Mouse (Mus musculus): ENCODE results near the gene Stard7. TPM values are rescaled to one million over a fixed set of nuclear protein-coding genes. Genes with fewer than 3 reads are reported as not detected.
"Not testable (repeated sequence)": the region's sequence is repeated elsewhere in the genome, so short reads cannot be mapped to it uniquely, and the experiment has no call there.

The Stard7 gene
- polyA plus RNA-seq, 1 experiment from 2014 or later: 83.5 TPM

- Histone ChIP-seq H3K4me3 (replicated peaks) (no peak overlapping the region), H3K27me3 (no peaks in the 10 kb centered on the region), H3K27ac (no peak overlapping the region), H3K4me1 (replicated peaks) (peaks cover 13% of the 10 kb centered on the region), H3K9me3 (no peaks in the 10 kb centered on the region), H3K36me3 (peaks cover 45% of the 10 kb centered on the region), H3K4me2 (replicated peaks) (no peak overlapping the region), H3K9ac (replicated peaks) (no peak overlapping the region)
- WGBS: 91% methylated on average over 3 of the region's 3 CpGs
- ATAC-seq: no peak
These were observed 15.3 kb upstream of the Stard7 start for GRCm38 (mm10) chr2:127254604-127255134.

GRCm38 (mm10) chr2:127255294-127255693, 14.7 kb upstream of the Stard7 start:
- WGBS: 91% methylated on average over 6 of the region's 6 CpGs
- no peaks in the 10 kb centered on the region for H3K27me3 ChIP-seq
- no peak overlapping the region for H3K4me3 ChIP-seq (replicated peaks)
- H3K9me3 ChIP-seq: no peaks in the 10 kb centered on the region
- peaks cover 51% of the 10 kb centered on the region for H3K36me3 ChIP-seq
- H3K4me1 ChIP-seq (replicated peaks): peaks cover 7% of the 10 kb centered on the region
- no peak for ATAC-seq
- H3K9ac ChIP-seq (replicated peaks): no peak overlapping the region
- H3K4me2 ChIP-seq (replicated peaks): no peak overlapping the region
- no peak overlapping the region for H3K27ac ChIP-seq

DNA sequence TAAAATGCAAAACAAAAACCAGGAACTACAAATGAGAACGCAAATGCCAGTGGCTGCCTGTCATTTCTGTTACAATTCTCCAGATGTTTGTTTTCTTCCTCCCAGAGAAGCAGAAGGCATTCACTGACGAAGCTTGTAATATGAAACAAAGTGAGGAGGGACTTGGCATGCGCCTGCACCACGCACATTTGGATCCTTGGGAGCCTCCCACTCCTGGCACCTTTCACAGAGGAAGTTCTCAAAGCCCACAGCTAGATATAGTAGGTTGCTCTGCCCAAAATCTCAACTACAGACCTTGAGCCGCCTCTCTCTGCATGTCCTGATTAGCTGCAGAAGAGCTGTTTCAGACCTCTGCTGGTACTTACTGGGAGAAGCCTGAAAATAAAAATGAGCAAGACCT, 10.7 kb upstream of the Stard7 start:
- no peak for ATAC-seq
- Histone ChIP-seq H3K9me3 (no peaks in the 10 kb centered on the region), H3K4me3 (replicated peaks) (no peak overlapping the region), H3K4me1 (replicated peaks) (no peaks in the 10 kb centered on the region), H3K27ac (no peak overlapping the region), H3K9ac (replicated peaks) (no peak overlapping the region), H3K36me3 (peaks cover 47% of the 10 kb centered on the region), H3K27me3 (no peaks in the 10 kb centered on the region), H3K4me2 (replicated peaks) (no peak overlapping the region)
- 95% methylated on average over 5 of the region's 5 CpGs for WGBS

GRCm38 (mm10) chr2:127262480-127262879, 7.5 kb upstream of the Stard7 start:
- Histone ChIP-seq H3K27ac (no peak overlapping the region), H3K4me2 (replicated peaks) (no peak overlapping the region), H3K4me1 (replicated peaks) (no peaks in the 10 kb centered on the region), H3K36me3 (peaks cover 29% of the 10 kb centered on the region), H3K9me3 (no peaks in the 10 kb centered on the region), H3K9ac (replicated peaks) (no peak overlapping the region), H3K4me3 (replicated peaks) (no peak overlapping the region), H3K27me3 (no peaks in the 10 kb centered on the region)
- no peak for ATAC-seq

DNA sequence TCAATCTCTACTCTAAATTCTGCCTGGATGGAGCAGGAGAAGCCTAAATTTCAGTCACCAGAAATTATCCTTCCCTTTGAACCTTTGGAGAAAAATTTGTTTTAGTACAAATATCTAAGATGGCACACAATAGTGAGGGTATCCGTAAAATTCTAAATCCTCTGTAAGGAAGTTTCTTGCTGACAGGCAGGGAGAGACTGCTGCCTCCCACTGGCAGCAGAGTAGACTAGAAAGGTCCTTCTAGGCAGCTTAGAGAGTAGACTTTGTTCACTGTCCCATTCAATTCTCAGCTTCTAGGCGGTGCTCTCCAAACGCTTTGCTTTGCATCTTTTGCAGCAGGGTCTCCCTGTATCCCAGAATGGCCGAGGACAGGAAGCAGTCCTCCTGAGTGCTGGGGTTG, 2.2 kb upstream of the Stard7 start:
- Histone ChIP-seq H3K9me3 (no peaks in the 10 kb centered on the region), H3K4me3 (replicated peaks) (no peak overlapping the region), H3K36me3 (no peaks in the 10 kb centered on the region), H3K27me3 (no peaks in the 10 kb centered on the region), H3K4me1 (replicated peaks) (peaks cover 17% of the 10 kb centered on the region), H3K27ac (no peak overlapping the region), H3K4me2 (replicated peaks) (no peak overlapping the region), H3K9ac (replicated peaks) (no peak overlapping the region)
- ATAC-seq: no peak
- 35% methylated on average over 4 of the region's 4 CpGs for WGBS

GRCm38 (mm10) chr2:127270300-127271041, 453 bp downstream of the Stard7 start:
- H3K4me1 ChIP-seq (replicated peaks): peaks cover 34% of the 10 kb centered on the region
- peak overlapping the region; percentile 98 for H3K4me3 ChIP-seq (replicated peaks)
- H3K27me3 ChIP-seq: no peaks in the 10 kb centered on the region
- peak overlapping the region; percentile 93 for H3K27ac ChIP-seq
- no peaks in the 10 kb centered on the region for H3K9me3 ChIP-seq
- peak overlapping the region; percentile 80 for H3K4me2 ChIP-seq (replicated peaks)
- peak; percentile 95 for ATAC-seq
- H3K9ac ChIP-seq (replicated peaks): peak overlapping the region; percentile 91
- under 1% methylated on average over 69 of the region's 75 CpGs for WGBS
- H3K36me3 ChIP-seq: no peaks in the 10 kb centered on the region

GRCm38 (mm10) chr2:127271042-127271515, 1.1 kb downstream of the Stard7 start:
- H3K27me3 ChIP-seq: no peaks in the 10 kb centered on the region
- WGBS: 10% methylated on average over 8 of the region's 8 CpGs
- peak overlapping the region; percentile 98 for H3K4me3 ChIP-seq (replicated peaks)
- no peaks in the 10 kb centered on the region for H3K36me3 ChIP-seq
- peak overlapping the region; percentile 93 for H3K27ac ChIP-seq
- peak overlapping the region; percentile 91 for H3K9ac ChIP-seq (replicated peaks)
- H3K4me1 ChIP-seq (replicated peaks): peaks cover 38% of the 10 kb centered on the region
- no peak for ATAC-seq
- H3K4me2 ChIP-seq (replicated peaks): peak overlapping the region; percentile 80
- no peaks in the 10 kb centered on the region for H3K9me3 ChIP-seq

- Histone ChIP-seq H3K4me2 (replicated peaks) (peak overlapping the region; percentile 80; the same call in 1 of the 2 replicates), H3K4me1 (replicated peaks) (peaks cover 38% of the 10 kb centered on the region), H3K4me3 (replicated peaks) (0 out of 2 replicates have a peak overlapping the region, but pooled peaks have one; percentile 98)
- not testable (repeated sequence) for ATAC-seq; H3K27me3 ChIP-seq; H3K36me3 ChIP-seq; H3K9me3 ChIP-seq; H3K27ac ChIP-seq; H3K9ac ChIP-seq (replicated peaks)
- 95% methylated on average over 4 of the region's 4 CpGs for WGBS
These were observed 2.0 kb downstream of the Stard7 start for GRCm38 (mm10) chr2:127272049-127272448.

- H3K27me3 ChIP-seq: no peaks in the 10 kb centered on the region
- no peak overlapping the region for H3K4me3 ChIP-seq (replicated peaks)
- WGBS: 96% methylated on average over 3 of the region's 3 CpGs
- no peaks in the 10 kb centered on the region for H3K36me3 ChIP-seq
- peaks cover 38% of the 10 kb centered on the region for H3K4me1 ChIP-seq (replicated peaks)
- H3K9ac ChIP-seq (replicated peaks): no peak overlapping the region
- no peaks in the 10 kb centered on the region for H3K9me3 ChIP-seq
- no peak overlapping the region for H3K27ac ChIP-seq
- 0 out of 2 replicates have a peak overlapping the region, but pooled peaks have one; percentile 3 for H3K4me2 ChIP-seq (replicated peaks)
- ATAC-seq: no peak
These were observed 2.8 kb downstream of the Stard7 start for GRCm38 (mm10) chr2:127272806-127273205.

GRCm38 (mm10) chr2:127274590-127274989, 4.6 kb downstream of the Stard7 start:
- Histone ChIP-seq H3K4me2 (replicated peaks) (no peak overlapping the region), H3K4me3 (replicated peaks) (no peak overlapping the region), H3K27me3 (no peaks in the 10 kb centered on the region), H3K9me3 (no peaks in the 10 kb centered on the region), H3K36me3 (no peaks in the 10 kb centered on the region), H3K4me1 (replicated peaks) (peaks cover 38% of the 10 kb centered on the region), H3K27ac (no peak overlapping the region), H3K9ac (replicated peaks) (0 out of 2 replicates have a peak overlapping the region, but pooled peaks have one; percentile 39)
- WGBS: 86% methylated on average over 2 of the region's 2 CpGs
- no peak for ATAC-seq

DNA sequence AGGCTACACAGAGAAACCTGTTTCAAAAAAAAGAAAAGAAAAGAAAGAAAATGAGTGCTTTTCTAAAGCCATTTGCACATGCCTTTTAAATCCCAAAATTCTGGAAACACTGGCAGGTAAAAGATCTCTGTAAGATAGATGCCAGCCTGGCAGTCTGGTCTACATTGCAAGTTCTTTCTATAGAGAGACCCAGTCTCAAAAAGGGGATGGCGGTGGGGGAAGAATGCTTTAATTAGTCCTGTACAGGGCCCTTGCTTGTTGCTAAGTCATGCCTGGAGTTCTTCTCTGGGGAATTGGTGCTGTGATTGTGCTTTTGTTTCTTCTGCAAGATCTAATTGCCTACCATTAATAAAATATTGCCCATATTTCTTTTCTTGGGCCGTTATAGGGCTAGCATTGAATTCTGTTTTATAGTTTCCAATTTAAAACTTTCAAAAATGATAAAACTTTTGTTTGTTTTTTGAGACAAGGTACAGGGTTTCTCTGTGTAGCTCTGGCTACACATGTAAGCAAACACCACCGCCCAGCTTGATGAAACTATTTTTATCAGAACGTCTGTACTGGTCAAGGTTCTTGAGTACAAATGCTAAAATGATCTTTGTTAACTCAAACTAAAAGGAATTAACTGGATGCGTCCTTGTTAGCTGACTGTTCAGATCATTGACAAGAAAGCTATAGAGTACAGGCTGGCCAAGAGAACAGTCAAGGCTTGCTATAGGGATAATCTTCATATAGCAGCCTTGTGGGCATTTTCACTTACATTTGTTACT, 5.7 kb downstream of the Stard7 start:
- no peaks in the 10 kb centered on the region for H3K36me3 ChIP-seq
- H3K9me3 ChIP-seq: no peaks in the 10 kb centered on the region
- 86% methylated on average over 5 of the region's 5 CpGs for WGBS
- H3K9ac ChIP-seq (replicated peaks): no peak overlapping the region
- peaks cover 38% of the 10 kb centered on the region for H3K4me1 ChIP-seq (replicated peaks)
- H3K4me2 ChIP-seq (replicated peaks): no peak overlapping the region
- no peak overlapping the region for H3K4me3 ChIP-seq (replicated peaks)
- no peak for ATAC-seq
- no peaks in the 10 kb centered on the region for H3K27me3 ChIP-seq
- H3K27ac ChIP-seq: no peak overlapping the region

DNA sequence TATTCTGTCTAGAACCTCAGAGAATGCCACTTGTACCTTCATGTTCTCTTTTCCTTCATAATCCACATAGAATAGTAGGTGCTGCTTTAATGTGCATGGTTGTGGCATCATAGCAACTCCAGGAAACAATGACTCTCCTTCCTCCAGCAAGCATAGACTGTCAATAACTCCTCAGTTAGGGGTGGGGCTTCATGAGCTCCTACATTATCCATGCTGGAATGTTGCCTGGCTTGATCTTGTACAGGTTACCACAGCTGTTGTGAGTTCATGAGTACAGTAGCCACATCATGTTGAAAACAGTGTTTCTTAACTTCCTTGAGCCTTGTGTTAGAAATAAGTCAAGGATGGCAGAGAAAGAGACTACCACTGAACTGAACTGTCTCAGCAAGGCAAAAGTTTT, 8.1 kb downstream of the Stard7 start:
- Histone ChIP-seq H3K4me2 (replicated peaks) (no peak overlapping the region), H3K4me1 (replicated peaks) (peaks cover 19% of the 10 kb centered on the region), H3K4me3 (replicated peaks) (no peak overlapping the region), H3K36me3 (no peaks in the 10 kb centered on the region), H3K27me3 (no peaks in the 10 kb centered on the region), H3K27ac (no peak overlapping the region), H3K9me3 (no peaks in the 10 kb centered on the region), H3K9ac (replicated peaks) (no peak overlapping the region)
- no peak for ATAC-seq

All from midbrain, embryonic 13.5 days (tissue).